Mouse (Mus musculus) bone marrow macrophage, adult 2 months (primary cell): ENCODE results near the gene Ulk4.

Source experiments
- CTCF ChIP-seq: IDR thresholded peaks from 2 replicates; pipeline ENCODE4 v1.5.1; 2012; ENCODE audit warnings: low read depth, mild to moderate bottlenecking, low read length, moderate library complexity
- POLR2A ChIP-seq: IDR thresholded peaks from 2 replicates; pipeline ENCODE4 v1.6.1; 2012; ENCODE audit warnings: mild to moderate bottlenecking, low read depth, low read length, borderline replicate concordance

DNA sequence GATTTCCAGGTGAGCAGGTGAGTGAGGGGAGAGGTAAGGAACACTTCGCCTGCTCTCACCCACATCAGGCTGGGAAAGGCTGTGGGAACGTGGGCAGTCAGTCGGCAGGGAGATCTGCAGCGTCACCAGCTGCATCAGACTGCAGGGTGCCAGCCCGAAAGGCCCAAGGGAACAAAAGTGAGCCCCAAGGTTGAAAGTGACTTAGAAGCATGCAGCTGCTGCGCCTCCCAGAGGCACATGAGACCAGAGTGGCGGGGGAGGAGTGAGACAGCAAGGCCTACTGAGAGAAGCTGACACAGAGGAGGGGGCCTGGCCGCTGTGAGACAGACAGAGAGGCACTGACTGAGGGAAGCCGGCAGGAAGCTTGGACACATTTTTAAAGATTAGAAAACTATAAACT, 247.2 kb downstream of the Ulk4 start:
- TF ChIP-seq CTCF (no peak), POLR2A (no peak)
